Mouse (Mus musculus): ENCODE measurements around the gene Gm11213.

- no peak for TF ChIP-seq EP300 (IDR thresholded peaks at IDR 0.05; ENCODE audit: insufficient read depth, low read depth, low read length)
- no peak for TF ChIP-seq POLR2A (IDR thresholded peaks at IDR 0.05; ENCODE audit: insufficient read depth, low read length)
These were observed 45.8 kb downstream of the Gm11213 start for GRCm38 (mm10) chr4:63559127-63559697.

Measured in ES-Bruce4 (cell line).